Mouse (Mus musculus): ENCODE results near the gene Abcf1. TPM values are rescaled to one million over a fixed set of nuclear protein-coding genes. Genes with fewer than 3 reads are reported as not detected.

The Abcf1 gene
- polyA plus RNA-seq, 1 experiment from 2014 or later = 76.1 TPM

- no peaks in the 10 kb centered on the region for H3K9me3 ChIP-seq
- peaks cover 33% of the 10 kb centered on the region for H3K4me1 ChIP-seq (replicated peaks)
- no peak overlapping the region for H3K9ac ChIP-seq
- no peak for ATAC-seq (ENCODE audit: low FRiP score, low read depth)
- H3K36me3 ChIP-seq = no peaks in the 10 kb centered on the region
- H3K27ac ChIP-seq (replicated peaks) = no peak overlapping the region
- no peak overlapping the region for H3K4me2 ChIP-seq
- no peaks in the 10 kb centered on the region for H3K27me3 ChIP-seq
- no peak overlapping the region for H3K4me3 ChIP-seq
- WGBS = 54% methylated on average over 12 of the region's 12 CpGs
Observed at GRCm38 (mm10) chr17:35997713-35998510, 28.4 kb upstream of the Abcf1 start.

GRCm38 (mm10) chr17:35996949-35997348 lies 27.4 kb upstream of the Abcf1 start:
- Histone ChIP-seq H3K36me3 (no peaks in the 10 kb centered on the region), H3K9ac (no peak overlapping the region), H3K27me3 (no peaks in the 10 kb centered on the region), H3K4me2 (peak overlapping the region; percentile 21; the same call in 1 of the 2 replicates), H3K4me1 (replicated peaks) (peaks cover 33% of the 10 kb centered on the region), H3K9me3 (no peaks in the 10 kb centered on the region), H3K4me3 (no peak overlapping the region), H3K27ac (replicated peaks) (no peak overlapping the region)
- 2% methylated on average over 11 of the region's 11 CpGs for WGBS
- peak; percentile 70 for ATAC-seq (ENCODE audit: low FRiP score, low read depth)

GRCm38 (mm10) chr17:35994879-35995240 lies 25.3 kb upstream of the Abcf1 start:
- Histone ChIP-seq H3K4me1 (replicated peaks) (peaks cover 33% of the 10 kb centered on the region), H3K4me2 (peak overlapping the region; percentile 66), H3K36me3 (peaks cover under 1% of the 10 kb centered on the region; the same call in 1 of the 2 replicates), H3K9me3 (no peaks in the 10 kb centered on the region), H3K9ac (peak overlapping the region; percentile 71), H3K27ac (replicated peaks) (peak overlapping the region; percentile 82), H3K27me3 (no peaks in the 10 kb centered on the region), H3K4me3 (peak overlapping the region; percentile 62)
- 3% methylated on average over 14 of the region's 14 CpGs for WGBS
- ATAC-seq (ENCODE audit: low FRiP score, low read depth) = no peak

- peak overlapping the region; percentile 62 for H3K4me3 ChIP-seq
- no peaks in the 10 kb centered on the region for H3K27me3 ChIP-seq
- peak overlapping the region; percentile 71 for H3K9ac ChIP-seq
- 2% methylated on average over 31 of the region's 31 CpGs for WGBS
- peak overlapping the region; percentile 66 for H3K4me2 ChIP-seq
- ATAC-seq (ENCODE audit: low FRiP score, low read depth) = peak; percentile 82
- peaks cover 33% of the 10 kb centered on the region for H3K4me1 ChIP-seq (replicated peaks)
- H3K36me3 ChIP-seq = peaks cover 6% of the 10 kb centered on the region; the same call in 1 of the 2 replicates
- H3K9me3 ChIP-seq = no peaks in the 10 kb centered on the region
- H3K27ac ChIP-seq (replicated peaks) = peak overlapping the region; percentile 82
Observed at GRCm38 (mm10) chr17:35994175-35994878, 24.8 kb upstream of the Abcf1 start.

GRCm38 (mm10) chr17:35993675-35994074 lies 24.1 kb upstream of the Abcf1 start:
- Histone ChIP-seq H3K4me2 (peak overlapping the region; percentile 66), H3K27me3 (no peaks in the 10 kb centered on the region), H3K27ac (replicated peaks) (peak overlapping the region; percentile 33; the same call in 1 of the 2 replicates), H3K9ac (no peak overlapping the region), H3K4me3 (peak overlapping the region; percentile 62), H3K36me3 (peaks cover 13% of the 10 kb centered on the region), H3K9me3 (no peaks in the 10 kb centered on the region), H3K4me1 (replicated peaks) (peaks cover 33% of the 10 kb centered on the region)
- ATAC-seq (ENCODE audit: low FRiP score, low read depth) = peak; percentile 67
- WGBS = 7% methylated on average over 17 of the region's 17 CpGs

GRCm38 (mm10) chr17:35991781-35992180 lies 22.2 kb upstream of the Abcf1 start:
- WGBS = 55% methylated on average over 10 of the region's 10 CpGs
- no peak overlapping the region for H3K9ac ChIP-seq
- no peak for ATAC-seq (ENCODE audit: low FRiP score, low read depth)
- no peak overlapping the region for H3K4me2 ChIP-seq
- H3K4me3 ChIP-seq = no peak overlapping the region
- H3K4me1 ChIP-seq (replicated peaks) = peaks cover 22% of the 10 kb centered on the region
- no peak overlapping the region for H3K27ac ChIP-seq (replicated peaks)
- no peaks in the 10 kb centered on the region for H3K9me3 ChIP-seq
- H3K27me3 ChIP-seq = no peaks in the 10 kb centered on the region
- H3K36me3 ChIP-seq = peaks cover 29% of the 10 kb centered on the region

- H3K36me3 ChIP-seq = peaks cover 41% of the 10 kb centered on the region
- no peaks in the 10 kb centered on the region for H3K9me3 ChIP-seq
Observed at GRCm38 (mm10) chr17:35981776-35982175, 12.2 kb upstream of the Abcf1 start.

GRCm38 (mm10) chr17:35980363-35980754 lies 10.8 kb upstream of the Abcf1 start:
- under 1% methylated on average over 28 of the region's 29 CpGs for WGBS

More at GRCm38 (mm10) chr17:35981776-35982175, 12.2 kb upstream of the Abcf1 start:
- Histone ChIP-seq H3K4me3 (no peak overlapping the region), H3K27me3 (no peaks in the 10 kb centered on the region), H3K27ac (replicated peaks) (no peak overlapping the region), H3K4me1 (replicated peaks) (peaks cover 29% of the 10 kb centered on the region), H3K9ac (no peak overlapping the region), H3K4me2 (0 out of 2 replicates have a peak overlapping the region, but pooled peaks have one; percentile 94)
- 91% methylated on average over 9 of the region's 9 CpGs for WGBS
- ATAC-seq (ENCODE audit: low FRiP score, low read depth) = no peak

GRCm38 (mm10) chr17:35979401-35980362 lies 10.1 kb upstream of the Abcf1 start, which contains the start of the genes Gnl1 and Prr3:
TSS of gene Gnl1 (plus strand) at chr17:35979851.
TSS of gene Prr3 (minus strand) at chr17:35980236.
- H3K4me3 ChIP-seq = peak within 1 kb of the TSS; percentile 99
- ATAC-seq (ENCODE audit: low FRiP score, low read depth) = peak; percentile 84
- peaks cover 31% of the 10 kb centered on the region for H3K36me3 ChIP-seq
- no peaks in the 10 kb centered on the region for H3K27me3 ChIP-seq
- no peaks in the 10 kb centered on the region for H3K9me3 ChIP-seq
- under 1% methylated on average over 99 of the region's 109 CpGs for WGBS
- peak within 1 kb of the TSS; percentile 90 for H3K9ac ChIP-seq
- peak within 1 kb of the TSS; percentile 94 for H3K4me2 ChIP-seq
- H3K27ac ChIP-seq (replicated peaks) = peak within 1 kb of the TSS; percentile 98
- peaks cover 29% of the 10 kb centered on the region for H3K4me1 ChIP-seq (replicated peaks)

More at GRCm38 (mm10) chr17:35980363-35980754, 10.8 kb upstream of the Abcf1 start:
- Histone ChIP-seq H3K9ac (peak overlapping the region; percentile 90), H3K36me3 (peaks cover 35% of the 10 kb centered on the region), H3K4me2 (peak overlapping the region; percentile 94), H3K27me3 (no peaks in the 10 kb centered on the region), H3K4me1 (replicated peaks) (peaks cover 29% of the 10 kb centered on the region), H3K27ac (replicated peaks) (peak overlapping the region; percentile 98), H3K4me3 (peak overlapping the region; percentile 99), H3K9me3 (no peaks in the 10 kb centered on the region)
- ATAC-seq (ENCODE audit: low FRiP score, low read depth) = peak; percentile 35

GRCm38 (mm10) chr17:35978811-35979400 lies 9.3 kb upstream of the Abcf1 start:
- peak; percentile 89 for ATAC-seq (ENCODE audit: low FRiP score, low read depth)
- no peaks in the 10 kb centered on the region for H3K9me3 ChIP-seq
- peaks cover 29% of the 10 kb centered on the region for H3K4me1 ChIP-seq (replicated peaks)
- peak overlapping the region; percentile 99 for H3K4me3 ChIP-seq
- peak overlapping the region; percentile 94 for H3K4me2 ChIP-seq
- peak overlapping the region; percentile 90 for H3K9ac ChIP-seq
- peaks cover 36% of the 10 kb centered on the region for H3K36me3 ChIP-seq
- no peaks in the 10 kb centered on the region for H3K27me3 ChIP-seq
- peak overlapping the region; percentile 98 for H3K27ac ChIP-seq (replicated peaks)
- WGBS = under 1% methylated on average over 41 of the region's 41 CpGs

GRCm38 (mm10) chr17:35972131-35972530 lies 2.6 kb upstream of the Abcf1 start:
- H3K9me3 ChIP-seq = no peaks in the 10 kb centered on the region
- no peak overlapping the region for H3K4me2 ChIP-seq
- H3K4me1 ChIP-seq (replicated peaks) = peaks cover 28% of the 10 kb centered on the region
- peaks cover 25% of the 10 kb centered on the region for H3K36me3 ChIP-seq
- H3K27me3 ChIP-seq = no peaks in the 10 kb centered on the region
- no peak overlapping the region for H3K4me3 ChIP-seq
- no peak overlapping the region for H3K27ac ChIP-seq (replicated peaks)
- ATAC-seq (ENCODE audit: low FRiP score, low read depth) = no peak
- H3K9ac ChIP-seq = no peak overlapping the region
- 67% methylated on average over 1 of the region's 1 CpGs for WGBS
